Mouse (Mus musculus) cerebellum, postnatal 14 days (tissue): ENCODE results near the gene Pnkp.

Experiments
- DNase-seq, 2 experiments: peaks; one replicate each; pipeline ENCODE4 v3.0.0; 2021; ENCODE audit warnings: mixed read lengths in 2 of 2

The Pnkp gene

GRCm38 (mm10) chr7:44857042-44857552 is at the start of gene Pnkp:
TSS of gene Pnkp (plus strand) at chr7:44857139.
- DNase-seq, result peak; percentile 88 to 89

- no peak for DNase-seq
These were observed 48.0 kb upstream of the Pnkp start for GRCm38 (mm10) chr7:44808927-44809326.

GRCm38 (mm10) chr7:44809466-44809865 is 47.5 kb upstream of the Pnkp start:
- DNase-seq, result no peak

GRCm38 (mm10) chr7:44810365-44810764 is 46.6 kb upstream of the Pnkp start:
- no peak for DNase-seq

- no peak for DNase-seq
These were observed 46.0 kb upstream of the Pnkp start for GRCm38 (mm10) chr7:44810819-44811557.

- no peak for DNase-seq
These were observed 44.2 kb upstream of the Pnkp start for GRCm38 (mm10) chr7:44812651-44813325.

- no peak for DNase-seq
These were observed 43.0 kb upstream of the Pnkp start for GRCm38 (mm10) chr7:44813985-44814384.

GRCm38 (mm10) chr7:44814423-44814822 is 42.5 kb upstream of the Pnkp start:
- no peak for DNase-seq

- DNase-seq, result peak; percentile 38 to 43
These were observed 41.9 kb upstream of the Pnkp start for GRCm38 (mm10) chr7:44814952-44815553.

- peak; percentile 99 to 100 for DNase-seq
These were observed 41.0 kb upstream of the Pnkp start, which contains the start of the genes Nup62 and Il4i1 for GRCm38 (mm10) chr7:44815721-44816469. TSS of gene Nup62 (plus strand) at chr7:44816088. TSS of gene Il4i1 (plus strand) at chr7:44816387.

GRCm38 (mm10) chr7:44816470-44817021 is 40.4 kb upstream of the Pnkp start, which contains the start of gene Atf5:
TSS of gene Atf5 (minus strand) at chr7:44816658.
- no peak for DNase-seq

- no peak for DNase-seq
These were observed 39.5 kb upstream of the Pnkp start for GRCm38 (mm10) chr7:44817441-44817840.

- no peak for DNase-seq
These were observed 38.8 kb upstream of the Pnkp start for GRCm38 (mm10) chr7:44818164-44818563.

- peak in 1 of 2 experiments; percentile 67 for DNase-seq
These were observed 38.1 kb upstream of the Pnkp start for GRCm38 (mm10) chr7:44818751-44819235.

GRCm38 (mm10) chr7:44819391-44819790 is 37.5 kb upstream of the Pnkp start:
- DNase-seq, result no peak

GRCm38 (mm10) chr7:44819863-44820262 is 37.1 kb upstream of the Pnkp start:
- peak in 1 of 2 experiments; percentile 1 for DNase-seq

GRCm38 (mm10) chr7:44820525-44820924 is 36.4 kb upstream of the Pnkp start:
- peak in 1 of 2 experiments; percentile 0 for DNase-seq

- peak in 1 of 2 experiments; percentile 1 for DNase-seq
These were observed 35.1 kb upstream of the Pnkp start for GRCm38 (mm10) chr7:44821666-44822448.

- no peak for DNase-seq
These were observed 33.5 kb upstream of the Pnkp start for GRCm38 (mm10) chr7:44823409-44823808.

GRCm38 (mm10) chr7:44824872-44825271 is 32.1 kb upstream of the Pnkp start:
- DNase-seq, result peak; percentile 89 to 94

- no peak for DNase-seq
These were observed 30.2 kb upstream of the Pnkp start for GRCm38 (mm10) chr7:44826771-44827170.
